ENCODE assay signal across 25 mouse cellular contexts in the genomic region with DNA sequence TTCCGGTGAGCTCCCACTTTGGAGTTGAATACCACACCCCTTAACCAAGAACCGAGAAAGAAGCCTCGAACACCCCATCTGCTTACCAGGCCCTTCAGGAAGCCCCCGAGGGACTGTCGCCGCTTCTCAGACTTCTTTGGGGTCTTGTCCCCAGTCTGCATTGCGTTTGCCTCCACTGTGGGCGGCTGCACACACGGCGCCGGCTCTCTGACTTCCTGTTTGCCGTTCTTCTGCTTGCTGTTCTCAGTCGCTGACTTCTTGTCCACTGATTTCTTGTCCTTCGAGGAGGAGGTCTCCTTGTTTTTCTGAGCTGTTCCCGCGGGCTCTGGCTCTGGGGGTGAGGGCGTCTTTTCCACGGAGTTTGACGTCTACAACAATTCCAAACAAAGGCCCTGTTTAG.
DNase-seq lines count a peak whose midpoint lies in the region; ATAC-seq and TF ChIP-seq lines count a peak whose summit lies in the region.
"Had no signal": no experiment of that assay in that cellular context is flagged by ENCODE, and none has a peak within 500 bp of the region (broad histone marks: within the 10 kb centered on the region; RNA-seq: fewer than 3 reads in every experiment).

No protein-coding gene starts in this region.

- no peaks in the 10 kb centered on the region for H3K9me3 ChIP-seq in MEL (replicated peaks; ENCODE audit: insufficient read depth, low read length)
- H3K9me3 ChIP-seq: forebrain, embryonic 15.5 days; heart, embryonic 12.5 days; kidney, embryonic 15.5 days; megakaryocyte, embryonic 14.5 days; midbrain, embryonic 15.5 days had no signal

- H3K4me1 ChIP-seq in thymus, adult 2 months (replicated peaks; ENCODE audit: control insufficient read depth, insufficient read depth, low read length): peaks cover 29% of the 10 kb centered on the region
- no peaks in the 10 kb centered on the region; a peak in 1 of 4 replicates for H3K4me1 ChIP-seq in MEL (ENCODE audit: control insufficient read depth in 1 of 2, insufficient read depth in 2 of 2, low read length in 2 of 2)

- no peaks in the 10 kb centered on the region for H3K36me3 ChIP-seq in thymus, adult 2 months (ENCODE audit: control insufficient read depth, insufficient read depth, low read length)
- H3K36me3 ChIP-seq in MEL (ENCODE audit: control insufficient read depth in 1 of 2, insufficient read depth in 2 of 2, low read length in 2 of 2): no peaks in the 10 kb centered on the region; a peak in 1 of 4 replicates
- H3K36me3 ChIP-seq: forebrain, embryonic 15.5 days; heart, embryonic 12.5 days; kidney, embryonic 15.5 days; midbrain, embryonic 15.5 days had no signal

- WGBS in thymus, adult 2 months: 25% methylated on average over 19 of the region's 19 CpGs

- TF ChIP-seq RAD21 in MEL (IDR thresholded peaks at IDR 0.05; ENCODE audit: low read depth, low read length): no peak

- peak overlapping the region; percentile 24; the same call in 1 of the 2 replicates for H3K4me3 ChIP-seq in thymus, adult 2 months (ENCODE audit: control insufficient read depth, insufficient read depth, low read length)
- peak overlapping the region; percentile 40 to 51 for H3K4me3 ChIP-seq in MEL (ENCODE audit: control insufficient read depth in 1 of 2, insufficient read depth in 1 of 2, low read depth in 2 of 2, low read length in 2 of 2)
- H3K4me3 ChIP-seq: forebrain, embryonic 15.5 days; heart, embryonic 12.5 days; kidney, embryonic 15.5 days; left cerebral cortex, adult 2 months; megakaryocyte, embryonic 14.5 days; midbrain, embryonic 15.5 days had no signal

- ATAC-seq in erythroblast, adult 5-6 weeks (replicated peaks; ENCODE audit: low FRiP score, poor library complexity, severe bottlenecking): no peak
- ATAC-seq: forebrain, embryonic 15.5 days; midbrain, embryonic 15.5 days had no signal

- TF ChIP-seq EP300 in MEL (IDR thresholded peaks at IDR 0.05; ENCODE audit: low read depth in 1 of 2, low read length in 2 of 2): no peak

- DNase-seq in thymus, adult 2 months: peak; percentile 25
- no peak for DNase-seq in thymus, adult 18-20 months
- DNase-seq in MEL (ENCODE audit: low read depth, low spot score): peak; percentile 36
- peak; percentile 53 for DNase-seq in naive thymus-derived CD4-positive, alpha-beta T cell, adult 2 months (ENCODE audit: low read depth)
- no peak for DNase-seq in embryo, embryonic 10 days (ENCODE audit: low spot score)
- no peak for DNase-seq in left cerebral cortex, adult 18-20 months (ENCODE audit: low spot score in 2 of 2)
- DNase-seq: adrenal gland, adult 8-10 months; cerebellum, adult 2 months; cerebellum, postnatal 36 days; gastrocnemius, postnatal 10 days; heart, adult 18-20 months; heart, postnatal 10 days; kidney, adult 11 months; right cerebral cortex, postnatal 4 days had no signal

- no peaks in the 10 kb centered on the region for H3K79me2 ChIP-seq in MEL (ENCODE audit: control insufficient read depth, insufficient read depth, low read length, poor library complexity)

- TF ChIP-seq CTCF in thymus, adult 2 months (IDR thresholded peaks at IDR 0.05; ENCODE audit: borderline replicate concordance, control insufficient read depth, extremely low read depth, insufficient read depth, low read length, poor library complexity): no peak
- TF ChIP-seq CTCF in MEL (IDR thresholded peaks at IDR 0.05 in 2 of 3, conservative IDR thresholded peaks at IDR 0.05 in 1 of 3; ENCODE audit: control insufficient read depth in 1 of 3, insufficient read depth in 1 of 3, low read depth in 2 of 3, low read length in 3 of 3, poor library complexity in 1 of 3, severe bottlenecking in 1 of 3): no peak

- peak overlapping the region; percentile 44; the same call in 1 of the 2 replicates for H3K9ac ChIP-seq in MEL (ENCODE audit: control insufficient read depth, low read depth, low read length, poor library complexity, severe bottlenecking)
- H3K9ac ChIP-seq: forebrain, embryonic 15.5 days; heart, embryonic 12.5 days; kidney, embryonic 15.5 days; liver, embryonic 14.5 days; lung, embryonic 14.5 days; midbrain, embryonic 15.5 days had no signal

- H3K27ac ChIP-seq in thymus, adult 2 months (ENCODE audit: control insufficient read depth, insufficient read depth, low read length): no peak overlapping the region
- H3K27ac ChIP-seq in MEL (ENCODE audit: control insufficient read depth, low read depth, low read length): no peak overlapping the region
- H3K27ac ChIP-seq: forebrain, embryonic 15.5 days; hindbrain, postnatal 0 days; kidney, embryonic 15.5 days; left cerebral cortex, adult 2 months; liver, embryonic 14.5 days; midbrain, embryonic 15.5 days; stomach, postnatal 0 days had no signal

- TF ChIP-seq POLR2A in thymus, adult 2 months (IDR thresholded peaks at IDR 0.05; ENCODE audit: control insufficient read depth, extremely low read depth, insufficient read depth, low read length, poor library complexity): no peak
- TF ChIP-seq POLR2A in MEL (IDR thresholded peaks at IDR 0.05; ENCODE audit: control insufficient read depth in 1 of 2, insufficient read depth in 1 of 2, low read depth in 1 of 2, low read length in 2 of 2, poor library complexity in 1 of 2): no peak

- no peaks in the 10 kb centered on the region for H3K27me3 ChIP-seq in thymus, adult 2 months (ENCODE audit: control insufficient read depth, insufficient read depth, low read length)
- no peaks in the 10 kb centered on the region for H3K27me3 ChIP-seq in MEL (ENCODE audit: control insufficient read depth in 1 of 2, insufficient read depth in 2 of 2, low read length in 2 of 2)
- H3K27me3 ChIP-seq: forebrain, embryonic 15.5 days; heart, embryonic 12.5 days; kidney, embryonic 15.5 days; midbrain, embryonic 15.5 days had no signal

TF ChIP-seq in MEL, 35 proteins besides CTCF, POLR2A, EP300 and RAD21:
- no peak for TF ChIP-seq NELFE (IDR thresholded peaks at IDR 0.05; ENCODE audit: low read depth, low read length)
- no peak for TF ChIP-seq MAX (IDR thresholded peaks at IDR 0.05; ENCODE audit: low read length)
- no peak for TF ChIP-seq ZMIZ1 (IDR thresholded peaks at IDR 0.05; ENCODE audit: low read depth, low read length)
- TF ChIP-seq BHLHE40 (IDR thresholded peaks at IDR 0.05; ENCODE audit: borderline replicate concordance, low read depth, low read length): no peak
- no peak for TF ChIP-seq RCOR1 (IDR thresholded peaks at IDR 0.05; ENCODE audit: low read depth, low read length)
- no peak for TF ChIP-seq MAZ (IDR thresholded peaks at IDR 0.05; ENCODE audit: low read depth, low read length)
- TF ChIP-seq USF1 (IDR thresholded peaks at IDR 0.05; ENCODE audit: low read depth, low read length): no peak
- TF ChIP-seq E2F4 (IDR thresholded peaks at IDR 0.05; ENCODE audit: borderline replicate concordance, low read depth, low read length): no peak
- no peak for TF ChIP-seq ELF1 (IDR thresholded peaks at IDR 0.05; ENCODE audit: low read depth, low read length)
- no peak for TF ChIP-seq KAT2A (conservative IDR thresholded peaks at IDR 0.05; ENCODE audit: low read depth, low read length)
- TF ChIP-seq USF2 (IDR thresholded peaks at IDR 0.05; ENCODE audit: borderline replicate concordance in 1 of 2, insufficient read depth in 1 of 2, low read depth in 1 of 2, low read length in 2 of 2): no peak
- TF ChIP-seq MYB (IDR thresholded peaks at IDR 0.05; ENCODE audit: low read depth, low read length): no peak
- TF ChIP-seq SMC3 (IDR thresholded peaks at IDR 0.05; ENCODE audit: low read depth, low read length): no peak
- TF ChIP-seq ZNF384 (IDR thresholded peaks at IDR 0.05; ENCODE audit: low read depth, low read length): no peak
- no peak for TF ChIP-seq TCF12 (IDR thresholded peaks at IDR 0.05; ENCODE audit: low read depth, low read length)
- TF ChIP-seq SIN3A (IDR thresholded peaks at IDR 0.05; ENCODE audit: low read length): no peak
- TF ChIP-seq NRF1 (IDR thresholded peaks at IDR 0.05; ENCODE audit: insufficient read depth, low read depth, low read length, poor library complexity, severe bottlenecking): no peak
- no peak for TF ChIP-seq HCFC1 (IDR thresholded peaks at IDR 0.05; ENCODE audit: low read depth, low read length)
- no peak for TF ChIP-seq GATA1 (IDR thresholded peaks at IDR 0.05; ENCODE audit: low read depth, low read length)

Comparison
In these comparisons a context has a peak if more than half of its experiments do, and no peak if none do; other contexts are left out.
1. DNase-seq: peak in thymus, adult 2 months (single experiment), MEL (single experiment) and naive thymus-derived CD4-positive, alpha-beta T cell, adult 2 months (single experiment); none in thymus, adult 18-20 months (0 of 2), embryo, embryonic 10 days (single experiment) and left cerebral cortex, adult 18-20 months (0 of 2).